Mouse (Mus musculus) MEL (cell line): Measurements from ENCODE around the gene Plpp2.

ENCODE experiments used
- CTCF ChIP-seq, 3 experiments: IDR thresholded peaks in 2 of 3; conservative IDR thresholded peaks in 1 of 3; 2 replicates each; pipeline ENCODE4 v1.5.1; 2011 to 2012; ENCODE audit warnings: low read length in 3 of 3, low read depth in 2 of 3, mild to moderate bottlenecking in 2 of 3, improper control_type of control experiment in 1 of 3, inconsistent platforms in 1 of 3, mixed read lengths in 1 of 3, moderate library complexity in 1 of 3; ENCODE audit not compliant: control insufficient read depth in 1 of 3, insufficient read depth in 1 of 3, poor library complexity in 1 of 3, severe bottlenecking in 1 of 3
- MYB ChIP-seq: IDR thresholded peaks from 2 replicates; pipeline ENCODE4 v1.6.1; 2011; ENCODE audit warnings: mild to moderate bottlenecking, low read depth, low read length, improper control_type of control experiment
- RCOR1 ChIP-seq: IDR thresholded peaks from 2 replicates; pipeline ENCODE4 v1.6.1; 2012; ENCODE audit warnings: low read depth, mild to moderate bottlenecking, inconsistent platforms, low read length, improper control_type of control experiment
- ZKSCAN1 ChIP-seq: IDR thresholded peaks from 2 replicates; pipeline ENCODE4 v1.6.1; 2012; ENCODE audit warnings: low read depth, mild to moderate bottlenecking, inconsistent platforms, low read length, improper control_type of control experiment, moderate library complexity

DNA sequence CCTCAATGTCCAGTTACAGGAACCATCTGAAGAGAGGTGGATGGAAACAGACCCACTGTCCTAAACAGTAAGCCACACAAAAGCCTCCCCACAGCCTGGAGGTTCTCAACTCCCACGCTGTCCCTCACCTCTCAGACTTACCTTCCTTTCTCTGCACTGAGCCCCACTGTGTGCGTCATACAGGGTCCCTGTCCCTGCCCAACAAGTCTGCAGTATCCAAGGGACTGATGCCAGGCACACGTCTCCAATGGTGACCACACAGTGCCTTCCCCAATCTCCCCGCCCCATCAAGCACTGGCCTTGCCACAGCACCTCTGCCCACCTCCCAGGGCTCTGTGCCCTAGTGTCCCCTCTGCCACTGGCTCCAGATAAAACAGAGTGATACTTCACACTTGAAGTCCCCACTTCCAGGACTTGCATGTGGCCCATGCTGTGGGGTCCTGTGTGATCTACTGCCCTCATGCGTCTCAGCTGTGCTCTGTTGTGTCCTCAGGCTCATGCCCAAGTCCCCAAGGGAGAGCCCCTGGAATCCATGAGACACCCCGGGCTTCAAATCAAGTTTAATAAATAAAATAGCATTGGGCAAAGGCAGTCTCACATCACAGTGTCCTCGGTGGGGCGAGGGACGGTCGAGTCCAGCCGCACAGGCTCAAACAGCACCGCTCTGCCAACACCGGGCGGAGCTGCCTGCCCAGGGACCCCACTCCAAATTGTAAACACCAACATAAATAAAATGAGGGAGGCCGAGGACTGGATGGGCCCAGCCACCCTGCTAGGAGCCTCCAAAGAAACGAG, 6.3 kb upstream of the Plpp2 start:
- no peak for TF ChIP-seq RCOR1
- TF ChIP-seq MYB, result no peak
- TF ChIP-seq CTCF (IDR thresholded peaks at IDR 0.05 in 2 of 3, conservative IDR thresholded peaks at IDR 0.05 in 1 of 3; ENCODE audit: control insufficient read depth in 1 of 3, insufficient read depth in 1 of 3, low read depth in 2 of 3, low read length in 3 of 3, poor library complexity in 1 of 3, severe bottlenecking in 1 of 3), result no peak
- TF ChIP-seq ZKSCAN1, result no peak
